Mouse (Mus musculus) midbrain, embryonic 14.5 days (tissue): Measurements from ENCODE around the gene Pinlyp. TPM values are rescaled to one million over a fixed set of nuclear protein-coding genes. Genes with fewer than 3 reads are reported as not detected.
"Not testable (repeated sequence)": the region's sequence is repeated elsewhere in the genome, so short reads cannot be mapped to it uniquely, and the experiment has no call there.

Source experiments
- ATAC-seq: fragments of 200-750 bp; cut with Nextera tagmentation; 2 replicates; pipeline ENCODE4 v1.8.0; 2017; ENCODE audit warnings: moderate number of reproducible peaks, moderate library complexity; ENCODE audit not compliant: low FRiP score, low TSS enrichment
- DNase-seq: peaks from one replicate; pipeline ENCODE4 v3.0.0-alpha.2; 2015
- H3K27ac ChIP-seq: fragments of 300-500 bp; sonication (generic); replicated peaks from 2 replicates; pipeline ENCODE4 v1.5.1; 2014; ENCODE audit warnings: mild to moderate bottlenecking, low read depth, low read length, moderate library complexity
- H3K27me3 ChIP-seq: fragments of 300-500 bp; sonication (generic); 2 replicates; pipeline ENCODE4 v1.6.1; 2014; ENCODE audit warnings: low read length, control low read depth, mixed read lengths; ENCODE audit not compliant: control insufficient read depth, insufficient read depth
- H3K36me3 ChIP-seq: fragments of 300-500 bp; sonication (generic); 2 replicates; pipeline ENCODE4 v1.6.1; 2014; ENCODE audit warnings: low read length, control low read depth; ENCODE audit not compliant: control insufficient read depth, insufficient read depth
- H3K4me1 ChIP-seq: fragments of 300-500 bp; sonication (generic); 2 replicates; pipeline ENCODE4 v1.6.1; 2014; ENCODE audit warnings: mild to moderate bottlenecking, antibody characterized with exemption, low read length, control low read depth; ENCODE audit not compliant: control insufficient read depth, insufficient read depth
- H3K4me2 ChIP-seq: fragments of 300-500 bp; sonication (generic); 2 replicates; pipeline ENCODE4 v1.6.1; 2014; ENCODE audit warnings: mild to moderate bottlenecking, low read length, moderate library complexity
- H3K4me3 ChIP-seq: fragments of 300-500 bp; sonication (generic); replicated peaks from 2 replicates; pipeline ENCODE4 v1.5.1; 2014; ENCODE audit warnings: low read depth, low read length
- H3K9ac ChIP-seq: fragments of 300-500 bp; sonication (generic); replicated peaks from 2 replicates; pipeline ENCODE4 v1.6.1; 2014; ENCODE audit warnings: mild to moderate bottlenecking, low read length, moderate library complexity
- H3K9me3 ChIP-seq: fragments of 300-500 bp; sonication (generic); 2 replicates; pipeline ENCODE4 v1.6.1; 2016; ENCODE audit warnings: low read length, control low read depth, mixed read lengths; ENCODE audit not compliant: control insufficient read depth
- WGBS: fragments of 180-500 bp; shearing (Covaris S2); extraction: QIAGEN DNeasy Blood & Tissue Kit; methylation state at CpG from one replicate; pipeline ENCODE4 v1.1.7; 2014; 5-methylcytosine and 5-hydroxymethylcytosine counted together
- polyA plus RNA-seq: library from polyadenylated mRNA; unstranded; fragments of >200 nt; fragmentation: Nextera tagmentation; extraction: Ambion mirVana; gene quantifications from 2 replicates; pipeline ENCODE4 v1.2.1, GENCODE M21; 2014

Gene Pinlyp
- polyA plus RNA-seq, 1 experiment from 2014 or later, result not detected

DNA sequence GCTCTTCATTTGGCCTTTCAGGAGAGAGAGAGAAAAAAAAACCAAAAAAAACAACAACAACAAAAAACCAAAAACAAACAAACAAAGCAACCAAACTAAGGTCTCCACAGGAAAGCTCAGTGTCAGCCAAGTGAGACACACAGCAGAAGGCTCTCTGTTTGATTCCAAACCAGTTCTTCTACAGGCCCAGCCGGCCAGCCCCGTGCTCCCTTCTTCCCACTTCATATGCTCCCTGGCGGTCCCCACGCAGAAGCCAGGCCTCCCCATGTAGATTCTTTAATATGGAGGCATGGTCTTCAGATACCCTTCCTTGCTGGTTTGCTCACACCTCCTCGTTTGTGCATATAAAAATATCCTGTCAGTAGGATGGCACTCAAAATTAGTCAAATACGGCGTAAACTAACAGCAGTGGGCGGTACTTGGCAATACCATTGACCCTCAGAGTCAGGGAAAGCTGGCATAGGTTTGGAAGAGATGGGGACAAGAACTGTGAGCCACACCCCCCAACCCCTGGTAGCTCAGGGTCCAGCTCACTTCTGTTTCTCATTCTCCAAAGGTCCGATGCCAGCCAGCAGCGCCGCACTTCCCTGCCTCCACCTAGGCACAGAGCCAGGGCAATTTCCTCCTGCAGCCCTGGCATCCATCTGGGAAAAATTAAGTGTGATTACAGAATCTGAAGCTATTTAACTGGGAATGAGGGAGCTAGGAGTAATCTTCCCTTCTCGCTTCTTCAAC, 20.1 kb downstream of the Pinlyp start:
- WGBS, result 90% methylated on average over 12 of the region's 12 CpGs
- Histone ChIP-seq H3K4me1 (peaks cover 7% of the 10 kb centered on the region; the same call in 1 of the 2 replicates), H3K4me3 (no peak overlapping the region), H3K4me2 (no peak overlapping the region), H3K27me3 (no peaks in the 10 kb centered on the region), H3K36me3 (no peaks in the 10 kb centered on the region), H3K9me3 (no peaks in the 10 kb centered on the region), H3K27ac (no peak overlapping the region), H3K9ac (no peak overlapping the region)
- no peak for ATAC-seq
- DNase-seq, result no peak

DNA sequence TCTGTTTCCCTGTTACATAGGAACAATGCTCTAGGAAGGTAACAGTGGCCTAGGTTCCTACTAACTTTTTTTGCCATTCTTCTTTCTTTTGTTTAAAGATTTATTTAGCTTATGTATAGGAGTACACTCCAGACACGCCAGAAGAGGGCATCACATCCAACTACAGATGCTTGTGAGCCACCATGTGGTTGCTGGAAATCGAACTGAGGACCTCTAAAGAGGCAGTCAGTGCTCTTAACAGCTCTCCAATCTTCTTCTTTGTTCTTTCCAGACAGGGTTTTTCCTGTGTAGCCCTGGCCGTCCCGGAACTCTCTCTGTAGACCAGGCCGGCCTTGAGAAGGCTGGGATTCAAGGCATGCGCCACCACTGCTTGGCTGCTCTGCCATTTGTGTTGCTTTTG, 20.9 kb downstream of the Pinlyp start:
- Histone ChIP-seq H3K27ac (no peak overlapping the region), H3K27me3 (no peaks in the 10 kb centered on the region), H3K4me2 (no peak overlapping the region), H3K9me3 (no peaks in the 10 kb centered on the region), H3K9ac (no peak overlapping the region), H3K4me3 (no peak overlapping the region), H3K4me1 (peaks cover 7% of the 10 kb centered on the region; the same call in 1 of the 2 replicates), H3K36me3 (0 out of 2 replicates have a peak, but pooled peaks cover 4% of the 10 kb centered on the region)
- ATAC-seq, result no peak
- no peak for DNase-seq
- 85% methylated on average over 6 of the region's 6 CpGs for WGBS

DNA sequence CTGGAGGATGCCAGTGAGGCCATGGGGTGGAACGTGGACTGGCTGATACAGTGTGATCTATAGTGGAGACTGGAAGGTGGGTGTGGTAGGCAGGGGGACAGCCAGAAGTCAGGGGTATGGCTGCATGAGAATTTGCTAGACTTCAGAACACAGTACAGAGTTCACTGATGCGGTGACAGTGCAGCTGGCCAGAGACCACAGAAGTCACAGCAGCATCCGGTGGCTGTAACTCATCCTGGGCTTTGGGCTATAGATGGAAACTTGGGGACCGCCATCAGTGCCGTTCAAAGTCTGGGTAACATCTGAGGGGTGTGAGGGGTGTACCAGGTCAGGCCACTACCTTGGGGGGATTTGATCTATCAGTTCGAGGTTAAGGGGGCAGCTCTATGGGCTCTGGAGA, 22.2 kb downstream of the Pinlyp start:
- H3K4me3 ChIP-seq, result no peak overlapping the region
- ATAC-seq (no peak), DNase-seq (no peak)
- no peak overlapping the region for H3K9ac ChIP-seq
- peaks cover 4% of the 10 kb centered on the region; the same call in 1 of the 2 replicates for H3K36me3 ChIP-seq
- no peaks in the 10 kb centered on the region for H3K9me3 ChIP-seq
- H3K27me3 ChIP-seq, result no peaks in the 10 kb centered on the region
- H3K4me1 ChIP-seq, result no peaks in the 10 kb centered on the region
- no peak overlapping the region for H3K27ac ChIP-seq
- WGBS, result 93% methylated on average over 6 of the region's 6 CpGs
- no peak overlapping the region for H3K4me2 ChIP-seq

GRCm38 (mm10) chr7:24522805-24523204, 23.1 kb downstream of the Pinlyp start:
- Histone ChIP-seq H3K4me1 (no peaks in the 10 kb centered on the region), H3K4me3 (no peak overlapping the region), H3K4me2 (no peak overlapping the region), H3K9ac (no peak overlapping the region), H3K9me3 (no peaks in the 10 kb centered on the region), H3K27me3 (no peaks in the 10 kb centered on the region), H3K36me3 (peaks cover 12% of the 10 kb centered on the region), H3K27ac (no peak overlapping the region)
- WGBS, result 64% methylated on average over 5 of the region's 5 CpGs
- DNase-seq (no peak), ATAC-seq (no peak)

DNA sequence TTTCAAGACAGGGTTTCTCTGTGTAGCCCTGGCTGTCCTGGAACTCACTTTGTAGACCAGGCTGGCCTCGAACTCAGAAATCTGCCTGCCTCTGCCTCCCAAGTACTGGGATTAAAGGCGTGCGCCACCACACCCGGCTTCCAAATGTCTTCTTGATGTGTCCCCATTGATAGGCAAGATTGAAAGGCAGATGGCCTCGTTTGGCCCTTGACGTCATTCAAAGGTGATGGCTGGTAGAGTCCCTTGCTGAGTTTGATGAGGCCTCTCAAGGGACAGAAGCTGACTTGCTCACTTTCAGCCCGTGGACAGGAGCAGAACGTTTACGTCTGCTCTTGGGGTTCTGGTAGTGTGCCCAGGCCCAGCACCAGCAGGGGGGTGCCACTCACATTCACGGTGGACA, 25.9 kb downstream of the Pinlyp start:
- H3K27ac ChIP-seq, DNase-seq, H3K9me3 ChIP-seq, H3K9ac ChIP-seq, H3K4me2 ChIP-seq, ATAC-seq, H3K27me3 ChIP-seq, H3K4me3 ChIP-seq, H3K4me1 ChIP-seq: not testable (repeated sequence)
- 87% methylated on average over 10 of the region's 10 CpGs for WGBS
- peaks cover 34% of the 10 kb centered on the region for H3K36me3 ChIP-seq

DNA sequence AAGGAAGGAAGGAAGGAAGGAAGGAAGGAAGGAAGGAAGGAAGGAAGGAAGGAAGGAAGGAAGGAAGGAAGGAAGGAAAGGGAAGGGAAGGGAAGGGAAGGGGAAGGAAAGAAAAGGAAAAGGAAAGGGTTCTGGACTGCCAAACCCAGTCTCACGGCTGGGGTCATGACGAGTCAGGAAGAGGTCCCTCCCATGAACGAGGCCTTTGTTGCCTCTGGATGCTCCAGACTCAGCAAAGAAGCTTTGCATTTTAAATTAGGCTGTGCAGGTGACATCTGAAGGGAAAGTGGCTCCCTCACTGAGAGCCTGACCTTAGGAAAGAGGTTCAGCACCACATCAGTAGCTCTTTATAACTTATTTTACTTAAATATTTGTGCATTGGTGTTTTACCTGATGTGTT, 26.8 kb downstream of the Pinlyp start:
- no peak for ATAC-seq
- no peaks in the 10 kb centered on the region for H3K9me3 ChIP-seq

DNA sequence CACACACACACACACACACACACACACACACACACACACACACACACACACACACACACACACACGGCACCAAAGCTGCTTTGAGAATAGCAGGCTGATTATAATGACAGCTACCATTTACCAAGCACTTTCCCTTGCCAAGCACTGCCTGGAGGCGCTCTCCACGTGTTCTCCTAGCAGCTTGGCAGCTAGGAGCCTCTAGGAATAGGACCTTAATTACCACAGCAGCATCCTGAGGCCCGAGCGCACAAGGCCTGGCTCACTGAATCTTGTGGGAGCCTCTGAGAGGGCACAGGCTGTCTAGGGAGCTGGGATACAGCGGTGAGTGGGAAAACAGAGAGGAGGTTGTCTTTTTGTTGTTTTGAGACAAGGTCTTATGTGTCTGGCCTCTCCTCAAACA, 28.3 kb downstream of the Pinlyp start:
- peaks cover 57% of the 10 kb centered on the region for H3K36me3 ChIP-seq
- DNase-seq, result peak; percentile 50
- no peak for ATAC-seq

More for the DNA sequence above, 26.8 kb downstream of the Pinlyp start:
- H3K4me2 ChIP-seq, result no peak overlapping the region
- no peak for DNase-seq
- no peak overlapping the region for H3K4me3 ChIP-seq
- H3K27me3 ChIP-seq, result no peaks in the 10 kb centered on the region
- H3K27ac ChIP-seq, result no peak overlapping the region
- H3K4me1 ChIP-seq, result no peaks in the 10 kb centered on the region
- no peak overlapping the region for H3K9ac ChIP-seq
- peaks cover 42% of the 10 kb centered on the region for H3K36me3 ChIP-seq
- WGBS, result 9% methylated on average over 3 of the region's 3 CpGs

GRCm38 (mm10) chr7:24517077-24517476, 28.8 kb downstream of the Pinlyp start:
- no peak for ATAC-seq
- Histone ChIP-seq H3K4me3 (no peak overlapping the region), H3K4me1 (no peaks in the 10 kb centered on the region), H3K9me3 (no peaks in the 10 kb centered on the region), H3K4me2 (no peak overlapping the region), H3K9ac (no peak overlapping the region), H3K27me3 (no peaks in the 10 kb centered on the region), H3K27ac (no peak overlapping the region; the same call in 1 of the 2 replicates), H3K36me3 (peaks cover 62% of the 10 kb centered on the region)
- no peak for DNase-seq
- 37% methylated on average over 5 of the region's 5 CpGs for WGBS

More for the DNA sequence above, 28.3 kb downstream of the Pinlyp start:
- Histone ChIP-seq H3K9me3 (no peaks in the 10 kb centered on the region), H3K27me3 (no peaks in the 10 kb centered on the region), H3K4me1 (no peaks in the 10 kb centered on the region), H3K27ac (peak overlapping the region; percentile 37; the same call in 1 of the 2 replicates), H3K4me3 (no peak overlapping the region), H3K9ac (no peak overlapping the region), H3K4me2 (no peak overlapping the region)
- 46% methylated on average over 6 of the region's 6 CpGs for WGBS

GRCm38 (mm10) chr7:24516319-24516718, 29.6 kb downstream of the Pinlyp start:
- H3K36me3 ChIP-seq, result peaks cover 69% of the 10 kb centered on the region
- H3K4me2 ChIP-seq, H3K27ac ChIP-seq, ATAC-seq, H3K4me3 ChIP-seq, H3K4me1 ChIP-seq, H3K27me3 ChIP-seq, H3K9me3 ChIP-seq, DNase-seq, H3K9ac ChIP-seq: not testable (repeated sequence)
- 63% methylated on average over 8 of the region's 8 CpGs for WGBS
